Mouse (Mus musculus) spleen, adult 2 months (tissue): ENCODE data around the gene Brf1.

ENCODE experiments used
- CTCF ChIP-seq: fragments of 200-500 bp; IDR thresholded peaks from 2 replicates; pipeline ENCODE4 v1.5.1; 2011; ENCODE audit warnings: mild to moderate bottlenecking, inconsistent platforms; ENCODE audit not compliant: insufficient read depth, insufficient read length, insufficient replicate concordance; ENCODE audit errors: extremely low read depth
- POLR2A ChIP-seq: fragments of 200-500 bp; IDR thresholded peaks from 2 replicates; pipeline ENCODE4 v1.6.1; 2011; ENCODE audit warnings: low read depth, low read length, inconsistent platforms

DNA sequence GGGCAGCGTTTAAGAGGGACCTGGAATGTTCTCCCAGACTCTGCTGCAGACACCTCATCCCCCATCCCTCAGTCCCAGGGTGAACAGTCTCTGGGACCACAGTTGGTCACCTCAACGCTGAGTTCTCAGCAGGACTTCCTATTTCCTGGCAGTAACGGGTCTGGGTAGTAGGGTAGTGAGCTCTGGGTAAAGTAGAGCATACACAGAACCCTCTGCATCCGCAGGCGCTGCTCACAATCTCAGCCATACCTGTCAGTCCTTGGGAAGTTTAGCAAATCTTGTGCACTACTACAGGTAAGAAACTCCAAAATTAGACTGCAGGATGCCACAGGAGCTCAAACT, 600 bp upstream of the Brf1 start:
- no peak for TF ChIP-seq CTCF
- no peak for TF ChIP-seq POLR2A
